Mouse (Mus musculus): ENCODE results near the gene Ctdnep1.

- TF ChIP-seq CTCF (conservative IDR thresholded peaks at IDR 0.05; ENCODE audit: low read length), result no peak
- TF ChIP-seq NANOG (IDR thresholded peaks at IDR 0.05; ENCODE audit: borderline replicate concordance, low read length), result no peak
Observed at GRCm38 (mm10) chr11:70040184-70040583, 59.2 kb downstream of the Ctdnep1 start.
